8 mouse cellular contexts compared by ENCODE assay signal in genomic region chr4:151861471-151861805, GRCm38 (mm10). TPM values are rescaled to one million over a fixed set of nuclear protein-coding genes. Genes with fewer than 3 reads are reported as not detected.
A peak's percentile ranks its signal among the peaks of the same experiment; 100 is the strongest.
DNase-seq lines count a peak whose midpoint lies in the region; ATAC-seq and TF ChIP-seq lines count a peak whose summit lies in the region.

No protein-coding gene starts in this region.

- 0% methylated on average over 26 of the region's 58 CpGs for WGBS in lung, adult 2 months
- WGBS in hindbrain, embryonic 10.5 days = 2% methylated on average over 50 of the region's 58 CpGs
- WGBS in midbrain, embryonic 13.5 days = under 1% methylated on average over 26 of the region's 58 CpGs

- no peaks in the 10 kb centered on the region for H3K27me3 ChIP-seq in hindbrain, embryonic 10.5 days (ENCODE audit: insufficient read depth, poor library complexity, severe bottlenecking)
- peaks cover 7% of the 10 kb centered on the region; the same call in 1 of the 2 replicates for H3K27me3 ChIP-seq in midbrain, embryonic 13.5 days

- intact Hi-C loops in left cerebral cortex, postnatal 36 days (cut with DNase I) = loop anchor here (10.0 kb wide), 1 partner anchor 817 kb away; the partner anchor contains the start of gene Per3

- H3K36me3 ChIP-seq in hindbrain, embryonic 10.5 days = peaks cover 11% of the 10 kb centered on the region
- H3K36me3 ChIP-seq in midbrain, embryonic 13.5 days = no peaks in the 10 kb centered on the region

- H3K9me3 ChIP-seq in hindbrain, embryonic 10.5 days = no peaks in the 10 kb centered on the region
- no peaks in the 10 kb centered on the region for H3K9me3 ChIP-seq in midbrain, embryonic 13.5 days

- no peak for ATAC-seq in midbrain, embryonic 13.5 days

- H3K4me3 ChIP-seq in lung, adult 2 months (replicated peaks; ENCODE audit: extremely low read depth, low read depth, low read length) = peak overlapping the region; percentile 90
- peak overlapping the region; percentile 42 for H3K4me3 ChIP-seq in cortical plate, adult 2 months (ENCODE audit: insufficient read depth, low read length)
- peak overlapping the region; percentile 82 for H3K4me3 ChIP-seq in hindbrain, embryonic 10.5 days
- peak overlapping the region; percentile 87 for H3K4me3 ChIP-seq in midbrain, embryonic 13.5 days (replicated peaks)

- TF ChIP-seq CTCF in lung, adult 2 months (IDR thresholded peaks at IDR 0.05; ENCODE audit: insufficient read depth, low read length) = no peak
- TF ChIP-seq CTCF in cortical plate, adult 2 months (IDR thresholded peaks at IDR 0.05; ENCODE audit: extremely low read depth, insufficient read depth, low read length) = no peak

- peak overlapping the region; percentile 81 for H3K4me2 ChIP-seq in midbrain, embryonic 13.5 days (replicated peaks)

- H3K4me1 ChIP-seq in lung, adult 2 months (ENCODE audit: control insufficient read depth, insufficient read depth, low read length) = peaks cover 13% of the 10 kb centered on the region
- H3K4me1 ChIP-seq in cortical plate, adult 2 months (ENCODE audit: control insufficient read depth, insufficient read depth, low read length) = peaks cover 2% of the 10 kb centered on the region; the same call in 1 of the 2 replicates
- H3K4me1 ChIP-seq in hindbrain, embryonic 10.5 days (replicated peaks) = peaks cover 19% of the 10 kb centered on the region
- H3K4me1 ChIP-seq in midbrain, embryonic 13.5 days (replicated peaks) = peaks cover 30% of the 10 kb centered on the region

- TF ChIP-seq POLR2A in lung, adult 2 months (IDR thresholded peaks at IDR 0.05; ENCODE audit: borderline replicate concordance, extremely low read depth, low read depth, low read length) = 0 out of 2 replicates have a peak, but pooled peaks have one; percentile 15
- TF ChIP-seq POLR2A in cortical plate, adult 2 months (IDR thresholded peaks at IDR 0.05; ENCODE audit: extremely low read depth, insufficient read depth, low read length) = no peak

- no peak overlapping the region for H3K27ac ChIP-seq in cortical plate, adult 2 months (ENCODE audit: insufficient read depth, low read length)
- peak overlapping the region; percentile 91 for H3K27ac ChIP-seq in hindbrain, embryonic 10.5 days
- peak overlapping the region; percentile 83 for H3K27ac ChIP-seq in midbrain, embryonic 13.5 days

- peak overlapping the region; percentile 89 for H3K9ac ChIP-seq in midbrain, embryonic 13.5 days (replicated peaks)

- no peak for DNase-seq in lung, adult 2 months
- DNase-seq in lung, postnatal 10 days = no peak
- no peak for DNase-seq in hindbrain, embryonic 10.5 days (ENCODE audit: low spot score)
- no peak for DNase-seq in left cerebral cortex, postnatal 36 days (ENCODE audit: low spot score in 2 of 2)
- no peak for DNase-seq in kidney, adult 18-20 months
- no peak for DNase-seq in adrenal gland, postnatal 4 days (ENCODE audit: low spot score in 2 of 2)

RNA-seq across cellular contexts. Expression of gene Camta1, which starts 0.2 kb away (rescaled TPM):
- polyA plus RNA-seq in lung, adult 2 months (2012; rRNA removed) = 8.4 and 10.4 TPM in 2 replicates
- polyA plus RNA-seq in cortical plate, adult 2 months (2012; rRNA removed) = 111 and 112 TPM in 2 replicates
- polyA plus RNA-seq in hindbrain, embryonic 10.5 days (2016; fragmentation: Nextera tagmentation; extraction: Ambion mirVana) = 111 and 140 TPM in 2 replicates
- 161 and 163 TPM in 2 replicates for polyA plus RNA-seq in midbrain, embryonic 13.5 days (2015; fragmentation: Nextera tagmentation; extraction: Ambion mirVana)
- total RNA-seq in left cerebral cortex, postnatal 36 days (2021) = 100 to 1,000 TPM; 207 to 216 TPM
- total RNA-seq in adrenal gland, postnatal 4 days (2021) = 10 to 100 TPM; 51.1 to 60.0 TPM
